Mouse (Mus musculus) liver, adult 2 months (tissue): ENCODE measurements around the gene Ltbp1. TPM values are rescaled to one million over a fixed set of nuclear protein-coding genes. Genes with fewer than 3 reads are reported as not detected.

ENCODE experiments used
- DNase-seq: peaks from one replicate; pipeline ENCODE4 v3.0.0-alpha.2; 2011; ENCODE audit warnings: low read depth, low spot score; ENCODE audit errors: extremely low read depth
- H3K27ac ChIP-seq: fragments of 200-500 bp; replicated peaks from 2 replicates; pipeline ENCODE4 v1.5.1; 2012; ENCODE audit warnings: low read depth, mild to moderate bottlenecking, control low read depth, inconsistent platforms, low read length; ENCODE audit not compliant: insufficient read depth
- H3K27me3 ChIP-seq: fragments of 200-500 bp; 2 replicates; pipeline ENCODE4 v1.6.1; 2012; ENCODE audit warnings: mild to moderate bottlenecking, moderate library complexity, low read length, inconsistent platforms; ENCODE audit not compliant: control insufficient read depth, insufficient read depth
- H3K36me3 ChIP-seq: fragments of 200-500 bp; 2 replicates; pipeline ENCODE4 v1.6.1; 2012; ENCODE audit warnings: low read length, inconsistent platforms; ENCODE audit not compliant: control insufficient read depth, insufficient read depth
- H3K4me1 ChIP-seq: fragments of 200-500 bp; 2 replicates; pipeline ENCODE4 v1.6.1; 2011; ENCODE audit warnings: low read length; ENCODE audit not compliant: control insufficient read depth, insufficient read depth
- H3K4me3 ChIP-seq: fragments of 200-500 bp; 2 replicates; pipeline ENCODE4 v1.5.1; 2011; ENCODE audit warnings: low read depth, mild to moderate bottlenecking, control low read depth, low read length, moderate library complexity; ENCODE audit not compliant: insufficient read depth
- H3K79me2 ChIP-seq: fragments of 200-500 bp; 2 replicates; pipeline ENCODE4 v1.6.1; 2012; ENCODE audit warnings: inconsistent platforms, mild to moderate bottlenecking, low read length, moderate library complexity; ENCODE audit not compliant: control insufficient read depth, insufficient read depth
- H3K9ac ChIP-seq: fragments of 200-500 bp; 2 replicates; pipeline ENCODE4 v1.6.1; 2012; ENCODE audit warnings: low read depth, mild to moderate bottlenecking, control low read depth, inconsistent platforms, low read length
- CTCF ChIP-seq: fragments of 200-500 bp; IDR thresholded peaks from 2 replicates; pipeline ENCODE4 v1.5.1; 2011; ENCODE audit warnings: low read depth, low read length, control low read depth
- POLR2A ChIP-seq: fragments of 200-500 bp; IDR thresholded peaks from 2 replicates; pipeline ENCODE4 v1.6.1; 2011; ENCODE audit warnings: low read length, control low read depth; ENCODE audit not compliant: insufficient read depth; ENCODE audit errors: extremely low read depth
- WGBS: fragments of 180-500 bp; shearing (Covaris S2); methylation state at CpG from one replicate; pipeline ENCODE4 v1.1.7; 2018; 5-methylcytosine and 5-hydroxymethylcytosine counted together
- polyA plus RNA-seq: library from polyadenylated mRNA; depleted of rRNA; stranded (reverse); fragments of >200 nt; gene quantifications from 2 replicates; pipeline ENCODE4 v1.2.3, GENCODE M21; 2012
- total RNA-seq: library from RNA; depleted of rRNA; stranded (reverse); fragments of >200 nt; gene quantifications from 2 replicates; pipeline ENCODE4 v1.2.3, GENCODE M21; 2014

Gene Ltbp1
- total and polyA plus RNA-seq, 2 experiments, result 1.1 to 1.5 TPM

DNA sequence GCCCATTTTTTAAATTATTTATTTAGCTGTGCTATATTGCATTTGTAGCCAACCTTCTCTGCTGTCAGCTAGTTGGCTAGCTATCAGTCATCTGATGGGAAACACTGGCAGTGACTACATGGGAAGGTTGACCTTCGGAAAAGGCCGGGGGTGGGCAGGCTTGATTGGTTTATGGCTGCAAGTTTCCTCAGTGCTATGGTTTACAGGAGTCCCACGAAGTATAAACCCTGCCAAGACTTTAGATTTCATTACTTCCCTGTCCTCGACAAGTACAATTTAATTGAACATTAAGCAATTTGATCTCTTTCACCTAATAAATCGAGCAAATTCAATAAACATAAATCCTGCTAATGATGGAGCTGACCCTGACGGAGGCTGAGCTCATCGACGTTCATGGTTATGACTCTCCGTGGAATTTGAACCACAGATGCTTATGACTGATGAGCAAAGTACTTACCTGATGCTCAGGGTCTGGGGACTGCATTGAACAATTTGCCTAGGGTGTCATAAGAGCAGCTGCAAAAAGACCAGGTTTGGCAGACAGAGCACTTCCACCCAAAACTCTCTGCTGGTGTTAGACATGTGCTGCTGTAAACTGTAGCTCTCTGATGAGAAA lies 373.0 kb downstream of the Ltbp1 start:
- DNase-seq, result no peak
- no peaks in the 10 kb centered on the region for H3K27me3 ChIP-seq
- no peak overlapping the region for H3K4me3 ChIP-seq
- no peaks in the 10 kb centered on the region for H3K79me2 ChIP-seq
- H3K9ac ChIP-seq, result no peak overlapping the region
- WGBS, result 93% methylated on average over 9 of the region's 9 CpGs
- no peak overlapping the region for H3K27ac ChIP-seq
- H3K36me3 ChIP-seq, result no peaks in the 10 kb centered on the region
- no peaks in the 10 kb centered on the region for H3K4me1 ChIP-seq
- TF ChIP-seq POLR2A, result no peak
- TF ChIP-seq CTCF, result no peak

DNA sequence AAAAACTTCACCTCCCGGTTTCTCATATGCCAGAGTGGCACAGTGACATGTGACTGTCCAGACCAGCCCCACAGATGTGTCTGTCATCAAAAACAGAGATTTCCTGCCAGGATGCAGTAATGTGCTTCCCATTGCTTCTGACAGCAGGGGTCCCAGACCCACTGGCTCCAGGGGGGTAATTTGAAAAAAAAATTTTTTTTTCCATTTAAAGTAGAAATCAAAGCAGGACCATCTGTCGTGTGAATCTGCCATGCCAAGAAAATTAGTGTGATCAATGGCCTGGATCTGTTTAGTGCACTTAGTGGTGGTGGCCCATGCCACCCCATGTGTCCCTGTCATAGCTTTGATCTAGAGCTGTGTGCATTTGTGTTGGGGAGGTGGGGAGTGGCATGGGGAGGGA lies 374.8 kb downstream of the Ltbp1 start:
- TF ChIP-seq CTCF (no peak), POLR2A (no peak)
- DNase-seq, result no peak
- H3K27ac ChIP-seq, result no peak overlapping the region
- 65% methylated on average over 2 of the region's 2 CpGs for WGBS
- H3K4me3 ChIP-seq, result no peak overlapping the region
- no peak overlapping the region for H3K9ac ChIP-seq
- no peaks in the 10 kb centered on the region for H3K4me1 ChIP-seq
- no peaks in the 10 kb centered on the region for H3K79me2 ChIP-seq
- H3K36me3 ChIP-seq, result no peaks in the 10 kb centered on the region
- H3K27me3 ChIP-seq, result no peaks in the 10 kb centered on the region

DNA sequence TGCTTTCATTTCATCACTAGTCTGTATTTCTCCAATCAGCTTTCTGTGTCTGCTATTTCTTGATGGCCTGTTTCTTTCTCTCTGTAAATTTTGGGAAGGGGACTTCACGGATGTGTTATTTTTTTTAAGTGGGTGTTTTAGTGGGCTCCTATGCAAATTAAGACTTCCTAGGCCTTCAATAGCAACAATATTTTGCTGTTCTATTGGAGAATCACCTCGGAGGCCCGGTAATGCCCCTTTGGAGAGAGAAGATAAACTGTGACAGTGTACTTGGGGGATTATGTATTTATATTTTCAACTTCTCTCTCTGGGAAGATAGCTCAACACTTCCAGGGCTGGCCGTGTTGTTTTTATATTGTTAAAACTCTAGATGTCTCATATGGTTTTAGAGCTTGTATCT lies 383.0 kb downstream of the Ltbp1 start:
- Histone ChIP-seq H3K4me1 (no peaks in the 10 kb centered on the region), H3K9ac (no peak overlapping the region), H3K36me3 (no peaks in the 10 kb centered on the region), H3K4me3 (no peak overlapping the region), H3K27ac (no peak overlapping the region), H3K79me2 (no peaks in the 10 kb centered on the region), H3K27me3 (no peaks in the 10 kb centered on the region)
- no peak for TF ChIP-seq POLR2A
- 84% methylated on average over 4 of the region's 4 CpGs for WGBS
- DNase-seq, result no peak

DNA sequence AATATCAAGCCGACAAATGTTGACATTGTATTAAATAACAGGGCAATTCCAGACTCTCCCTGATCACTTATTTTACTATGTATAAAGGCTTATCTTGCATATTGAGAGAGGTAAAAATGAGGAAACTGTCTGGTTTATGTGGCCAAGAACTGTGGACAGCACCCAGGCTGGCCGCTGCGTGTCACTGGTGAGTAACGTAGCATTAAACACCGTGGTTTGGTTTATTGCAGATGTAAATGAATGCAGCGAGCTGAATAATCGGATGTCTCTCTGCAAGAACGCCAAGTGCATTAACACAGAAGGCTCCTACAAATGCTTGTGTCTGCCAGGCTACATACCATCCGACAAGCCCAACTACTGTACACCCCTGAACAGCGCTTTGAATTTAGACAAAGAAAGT lies 384.8 kb downstream of the Ltbp1 start:
- Histone ChIP-seq H3K36me3 (no peaks in the 10 kb centered on the region), H3K27ac (no peak overlapping the region), H3K4me3 (no peak overlapping the region), H3K4me1 (no peaks in the 10 kb centered on the region), H3K9ac (no peak overlapping the region), H3K27me3 (no peaks in the 10 kb centered on the region), H3K79me2 (no peaks in the 10 kb centered on the region)
- no peak for DNase-seq
- TF ChIP-seq POLR2A, result no peak
- TF ChIP-seq CTCF, result no peak
- WGBS, result 95% methylated on average over 10 of the region's 10 CpGs

GRCm38 (mm10) chr17:75391429-75392192 lies 386.2 kb downstream of the Ltbp1 start:
- no peak overlapping the region for H3K27ac ChIP-seq
- no peak for DNase-seq
- no peak overlapping the region for H3K9ac ChIP-seq
- H3K4me3 ChIP-seq, result no peak overlapping the region
- TF ChIP-seq CTCF, result no peak
- TF ChIP-seq POLR2A, result no peak
- no peaks in the 10 kb centered on the region for H3K79me2 ChIP-seq
- H3K4me1 ChIP-seq, result no peaks in the 10 kb centered on the region
- H3K27me3 ChIP-seq, result no peaks in the 10 kb centered on the region
- 85% methylated on average over 6 of the region's 6 CpGs for WGBS
- no peaks in the 10 kb centered on the region for H3K36me3 ChIP-seq

- Histone ChIP-seq H3K9ac (no peak overlapping the region), H3K27ac (no peak overlapping the region), H3K79me2 (no peaks in the 10 kb centered on the region), H3K27me3 (no peaks in the 10 kb centered on the region), H3K4me3 (no peak overlapping the region), H3K36me3 (no peaks in the 10 kb centered on the region), H3K4me1 (no peaks in the 10 kb centered on the region)
- no peak for DNase-seq
- 59% methylated on average over 4 of the region's 4 CpGs for whole genome bisulfite sequencing
- no peak for TF ChIP-seq POLR2A
- TF ChIP-seq CTCF, result peak; percentile 15; the same call in 1 of the 2 replicates
Measured at GRCm38 (mm10) chr17:75406405-75406804, 401.0 kb downstream of the Ltbp1 start.
